10 mouse cellular contexts compared by ENCODE assay signal in the genomic region with DNA sequence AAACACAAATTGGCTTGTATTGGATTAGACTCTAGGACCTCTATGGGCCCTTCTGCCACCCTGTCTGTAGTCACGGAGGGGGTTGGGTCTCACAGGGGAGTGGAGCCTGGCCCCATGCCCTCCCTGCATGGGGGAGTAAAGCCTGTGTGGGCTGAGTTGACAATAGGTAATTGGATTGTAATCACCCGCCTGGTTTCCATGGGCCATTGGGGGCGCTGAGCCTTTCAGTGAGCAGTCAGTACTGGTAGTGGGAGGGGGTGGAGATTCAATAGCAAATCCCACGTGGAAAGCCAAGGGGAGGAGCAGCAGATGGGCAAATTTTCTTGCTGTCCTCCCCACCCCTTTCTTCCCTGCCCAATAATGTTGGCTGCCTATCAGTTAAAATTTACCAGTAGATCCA. TPM values are rescaled to one million over a fixed set of nuclear protein-coding genes. Genes with fewer than 3 reads are reported as not detected.
DNase-seq lines count a peak whose midpoint lies in the region; ATAC-seq lines count a peak whose summit lies in the region.
"Had no signal": no experiment of that assay in that cellular context is flagged by ENCODE, and none has a peak within 500 bp of the region (broad histone marks: within the 10 kb centered on the region; RNA-seq: fewer than 3 reads in every experiment).

No protein-coding gene starts in this region.

- H3K9me3 ChIP-seq in forebrain, embryonic 10.5 days = no peaks in the 10 kb centered on the region
- no peaks in the 10 kb centered on the region for H3K9me3 ChIP-seq in midbrain, embryonic 10.5 days (replicated peaks)

- peak overlapping the region; percentile 100 for H3K27ac ChIP-seq in forebrain, embryonic 10.5 days
- H3K27ac ChIP-seq in midbrain, embryonic 10.5 days (replicated peaks) = peak overlapping the region; percentile 100

- ATAC-seq in frontal cortex, adult (ENCODE audit: low TSS enrichment) = no peak
- ATAC-seq in megakaryocyte-erythroid progenitor cell, adult 5-6 weeks (replicated peaks; ENCODE audit: low FRiP score, low TSS enrichment, poor library complexity, severe bottlenecking) = no peak
- ATAC-seq in erythroblast, adult 5-6 weeks (replicated peaks; ENCODE audit: low FRiP score, poor library complexity, severe bottlenecking) = no peak

- H3K4me3 ChIP-seq in forebrain, embryonic 10.5 days = peak overlapping the region; percentile 87; the same call in 1 of the 2 replicates
- H3K4me3 ChIP-seq in midbrain, embryonic 10.5 days = peak overlapping the region; percentile 86

- H3K4me1 ChIP-seq in forebrain, embryonic 10.5 days = peaks cover 52% of the 10 kb centered on the region
- H3K4me1 ChIP-seq in midbrain, embryonic 10.5 days = peaks cover 55% of the 10 kb centered on the region

- no peaks in the 10 kb centered on the region for H3K27me3 ChIP-seq in forebrain, embryonic 10.5 days (ENCODE audit: poor library complexity, severe bottlenecking)
- no peaks in the 10 kb centered on the region for H3K27me3 ChIP-seq in midbrain, embryonic 10.5 days (ENCODE audit: low read depth, poor library complexity, severe bottlenecking)

- 5% methylated on average over 4 of the region's 4 CpGs for WGBS in forebrain, embryonic 10.5 days
- WGBS in midbrain, embryonic 10.5 days = 12% methylated on average over 4 of the region's 4 CpGs

- H3K36me3 ChIP-seq in forebrain, embryonic 10.5 days (replicated peaks) = peaks cover 71% of the 10 kb centered on the region
- H3K36me3 ChIP-seq in midbrain, embryonic 10.5 days = peaks cover 60% of the 10 kb centered on the region

- DNase-seq in frontal cortex, postnatal 10 days (ENCODE audit: low spot score in 2 of 2) = peak; percentile 31 to 61
- peak; percentile 39 for DNase-seq in ZHBTc4 (ENCODE audit: low read depth, low spot score)
- peak; percentile 28 for DNase-seq in forebrain, embryonic 10.5 days (ENCODE audit: extremely low spot score, low spot score)
- DNase-seq in midbrain, embryonic 10.5 days (ENCODE audit: low spot score) = peak; percentile 46
- DNase-seq in urinary bladder, postnatal 36 days (ENCODE audit: low spot score in 2 of 2) = no peak
- DNase-seq: liver; thymus, adult 2 months had no signal

RNA-seq across cellular contexts. Expression of a gene that starts 1.7 kb away (rescaled TPM):
- polyA plus RNA-seq in forebrain, embryonic 10.5 days (2016; fragmentation: Nextera tagmentation; extraction: Ambion mirVana) = 3,760 and 3,774 TPM in 2 replicates
- polyA plus RNA-seq in midbrain, embryonic 10.5 days (2016; fragmentation: Nextera tagmentation; extraction: Ambion mirVana) = 3,615 and 3,770 TPM in 2 replicates
- total RNA-seq in megakaryocyte-erythroid progenitor cell, adult 5-6 weeks (2014; fragmentation: Nextera tagmentation) = 542 and 559 TPM in 2 replicates
- 268 and 336 TPM in 2 replicates for total RNA-seq in megakaryocyte-erythroid progenitor cell, adult 5-6 weeks (2017)
- total RNA-seq in erythroblast, adult 5-6 weeks (2015; ENCODE audit: low replicate concordance) = 970 and 984 TPM in 2 replicates
- 403 and 537 TPM in 2 replicates for total RNA-seq in erythroblast, adult 5-6 weeks (2017; ENCODE audit: low replicate concordance)

RNA-seq across cellular contexts. Expression of a gene that starts 30.5 kb away (rescaled TPM):
- polyA plus RNA-seq in forebrain, embryonic 10.5 days (2016; fragmentation: Nextera tagmentation; extraction: Ambion mirVana) = 40.3 and 41.9 TPM in 2 replicates
- 38.8 and 41.4 TPM in 2 replicates for polyA plus RNA-seq in midbrain, embryonic 10.5 days (2016; fragmentation: Nextera tagmentation; extraction: Ambion mirVana)
- total RNA-seq in megakaryocyte-erythroid progenitor cell, adult 5-6 weeks (2014; fragmentation: Nextera tagmentation) = 27.0 and 34.0 TPM in 2 replicates
- total RNA-seq in megakaryocyte-erythroid progenitor cell, adult 5-6 weeks (2017) = 10.6 and 26.2 TPM in 2 replicates
- 9.6 and 17.3 TPM in 2 replicates for total RNA-seq in erythroblast, adult 5-6 weeks (2015; ENCODE audit: low replicate concordance)
- total RNA-seq in erythroblast, adult 5-6 weeks (2017; ENCODE audit: low replicate concordance) = 6.6 and 12.2 TPM in 2 replicates

RNA-seq across cellular contexts. Expression of a gene that starts 48.4 kb away (rescaled TPM):
- 21.6 and 25.7 TPM in 2 replicates for polyA plus RNA-seq in forebrain, embryonic 10.5 days (2016; fragmentation: Nextera tagmentation; extraction: Ambion mirVana)
- polyA plus RNA-seq in midbrain, embryonic 10.5 days (2016; fragmentation: Nextera tagmentation; extraction: Ambion mirVana) = 16.9 and 29.2 TPM in 2 replicates
- not detected in 2 replicates for total RNA-seq in megakaryocyte-erythroid progenitor cell, adult 5-6 weeks (2014; fragmentation: Nextera tagmentation)
- total RNA-seq in megakaryocyte-erythroid progenitor cell, adult 5-6 weeks (2017) = 0.23 TPM in 1 of 2 replicates, not detected in the other
- 3.3 TPM in 1 of 2 replicates, not detected in the other for total RNA-seq in erythroblast, adult 5-6 weeks (2015; ENCODE audit: low replicate concordance)
- total RNA-seq in erythroblast, adult 5-6 weeks (2017; ENCODE audit: low replicate concordance) = 6.4 and 8.9 TPM in 2 replicates

Comparison
In these comparisons a context has a peak if more than half of its experiments do, and no peak if none do; other contexts are left out.
1. DNase-seq: peak in frontal cortex, postnatal 10 days (2 of 2), ZHBTc4 (single experiment), forebrain, embryonic 10.5 days (single experiment) and midbrain, embryonic 10.5 days (single experiment); none in urinary bladder, postnatal 36 days (0 of 2).